Mouse (Mus musculus): ENCODE measurements at regions not wholly inside any gene's neighbourhood (a gene's known extent, or its start where the extent isn't known, plus 50 kb on each side); places are given as distances from the start of the nearest gene placed in this dataset.

DNA sequence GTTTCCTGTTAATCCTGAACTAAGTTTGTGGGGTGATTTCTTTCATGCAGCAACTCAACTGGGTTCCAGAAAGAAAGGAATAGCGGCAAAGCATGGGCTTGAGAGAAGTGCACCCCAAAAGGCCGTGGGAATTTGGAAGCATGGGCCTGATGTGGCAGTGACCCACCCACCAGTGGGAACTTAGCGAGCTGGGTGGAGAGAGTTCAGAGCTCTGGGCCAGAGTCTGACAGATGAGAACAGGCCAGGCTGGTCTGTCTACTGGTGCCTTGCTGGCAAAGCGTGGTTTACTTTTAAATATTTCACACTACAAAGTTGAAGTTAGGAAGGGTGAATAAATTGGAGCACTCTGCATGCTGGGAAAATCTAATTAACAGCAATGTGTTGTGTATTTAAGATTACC lies 235.2 kb downstream of the Kcnrg start:
- dilution Hi-C loops (cut with MboI; ENCODE audit: extremely low pct_ligation_motif_present, extremely low pct_unique_long_range_greater_than_20kb, low sequenced_read_pairs) = no loop called here
- Histone ChIP-seq H3K9me3 (replicated peaks; ENCODE audit: low read length) (peaks cover 12% of the 10 kb centered on the region), H3K79me2 (replicated peaks; ENCODE audit: control insufficient read depth, extremely low read depth, insufficient read depth, poor library complexity, severe bottlenecking) (no peaks in the 10 kb centered on the region), H3K4me3 (replicated peaks in 1 of 3; ENCODE audit: low read depth in 2 of 3, low read length in 2 of 3, poor library complexity in 1 of 3) (no peak overlapping the region), H3K27ac (ENCODE audit: insufficient read depth, low read depth) (no peak overlapping the region), H3K4me1 (ENCODE audit: control insufficient read depth in 1 of 2, insufficient read depth in 2 of 2) (no peaks in the 10 kb centered on the region), H3K27me3 (replicated peaks) (peaks cover 2% of the 10 kb centered on the region), H3K36me3 (replicated peaks in 1 of 2; ENCODE audit: control insufficient read depth in 1 of 2, insufficient read depth in 1 of 2, low read length in 1 of 2) (no peaks in the 10 kb centered on the region), H3K4me2 (ENCODE audit: insufficient read depth, low read depth, poor library complexity, severe bottlenecking) (no peak overlapping the region), H3K9ac (ENCODE audit: insufficient read depth, low read depth) (no peak overlapping the region)
- in situ Hi-C loops (cut with MboI; ENCODE audit: low pct_ligation_motif_present, low pct_unique_long_range_greater_than_20kb, low sequenced_read_pairs) = no loop called here
- no peak for TF ChIP-seq CHD2 (IDR thresholded peaks at IDR 0.05; ENCODE audit: low read length)
- TF ChIP-seq MAZ (IDR thresholded peaks at IDR 0.05; ENCODE audit: low read depth, low read length) = no peak
- no peak for TF ChIP-seq UBTF (IDR thresholded peaks at IDR 0.05; ENCODE audit: low read depth, low read length)
- TF ChIP-seq KAT2A (IDR thresholded peaks at IDR 0.05; ENCODE audit: insufficient replicate concordance, low read length) = no peak
- TF ChIP-seq ZMIZ1 (IDR thresholded peaks at IDR 0.05; ENCODE audit: low read depth, low read length) = no peak
- TF ChIP-seq SIN3A (IDR thresholded peaks at IDR 0.05; ENCODE audit: low read length) = no peak
- no peak for TF ChIP-seq PAX5 (IDR thresholded peaks at IDR 0.05; ENCODE audit: low read length)
- no peak for TF ChIP-seq ZKSCAN1 (IDR thresholded peaks at IDR 0.05; ENCODE audit: borderline replicate concordance, low read depth, low read length)
- TF ChIP-seq POLR2AphosphoS2 (IDR thresholded peaks at IDR 0.05; ENCODE audit: low read depth, low read length) = no peak
- no peak for TF ChIP-seq CTCF (conservative IDR thresholded peaks at IDR 0.05 in 1 of 2, IDR thresholded peaks at IDR 0.05 in 1 of 2; ENCODE audit: low read depth in 2 of 2, low read length in 2 of 2)
- no peak for DNase-seq (ENCODE audit: extremely low read depth)

DNA sequence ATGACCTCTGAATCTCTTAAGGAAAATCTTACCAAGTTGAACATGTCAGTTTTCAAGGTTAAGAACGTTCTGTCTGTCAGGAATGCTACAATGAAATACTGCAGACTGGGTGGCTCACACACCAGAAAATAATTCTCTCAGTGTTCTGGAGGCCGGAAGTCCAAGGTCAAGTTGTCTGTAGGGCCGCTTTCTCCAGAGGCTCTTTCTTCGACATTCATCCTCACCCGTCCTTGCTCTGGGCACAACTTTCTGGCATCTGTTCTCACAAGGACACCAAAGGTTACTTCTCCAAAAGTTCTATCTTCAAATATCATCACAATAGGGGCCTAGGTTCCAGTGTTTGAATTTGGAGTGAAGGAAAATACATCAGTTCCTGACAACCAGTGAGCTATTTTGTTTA lies 239.2 kb downstream of the Kcnrg start:
- Histone ChIP-seq H3K79me2 (replicated peaks; ENCODE audit: control insufficient read depth, extremely low read depth, insufficient read depth, poor library complexity, severe bottlenecking) (no peaks in the 10 kb centered on the region), H3K4me1 (ENCODE audit: control insufficient read depth in 1 of 2, insufficient read depth in 2 of 2) (no peaks in the 10 kb centered on the region), H3K36me3 (replicated peaks in 1 of 2; ENCODE audit: control insufficient read depth in 1 of 2, insufficient read depth in 1 of 2, low read length in 1 of 2) (no peaks in the 10 kb centered on the region), H3K9me3 (replicated peaks; ENCODE audit: low read length) (peaks cover under 1% of the 10 kb centered on the region), H3K27ac (ENCODE audit: insufficient read depth, low read depth) (no peak overlapping the region), H3K4me2 (ENCODE audit: insufficient read depth, low read depth, poor library complexity, severe bottlenecking) (no peak overlapping the region), H3K4me3 (replicated peaks in 1 of 3; ENCODE audit: low read depth in 2 of 3, low read length in 2 of 3, poor library complexity in 1 of 3) (no peak overlapping the region), H3K27me3 (replicated peaks) (no peaks in the 10 kb centered on the region), H3K9ac (ENCODE audit: insufficient read depth, low read depth) (no peak overlapping the region)
- in situ Hi-C loops (cut with MboI; ENCODE audit: low pct_ligation_motif_present, low pct_unique_long_range_greater_than_20kb, low sequenced_read_pairs) (no loop called here), dilution Hi-C loops (cut with MboI; ENCODE audit: extremely low pct_ligation_motif_present, extremely low pct_unique_long_range_greater_than_20kb, low sequenced_read_pairs) (no loop called here)
- TF ChIP-seq MXI1 (IDR thresholded peaks at IDR 0.05; ENCODE audit: low read depth, low read length) (no peak), ZMIZ1 (IDR thresholded peaks at IDR 0.05; ENCODE audit: low read depth, low read length) (no peak), USF1 (IDR thresholded peaks at IDR 0.05; ENCODE audit: low read depth, low read length) (no peak), CHD2 (IDR thresholded peaks at IDR 0.05; ENCODE audit: low read length) (no peak), ELF1 (IDR thresholded peaks at IDR 0.05; ENCODE audit: low read depth, low read length) (no peak), CHD1 (IDR thresholded peaks at IDR 0.05; ENCODE audit: low read depth, low read length) (no peak), TBP (conservative IDR thresholded peaks at IDR 0.05; ENCODE audit: low read depth, low read length) (no peak)
- DNase-seq (ENCODE audit: extremely low read depth) = no peak

DNA sequence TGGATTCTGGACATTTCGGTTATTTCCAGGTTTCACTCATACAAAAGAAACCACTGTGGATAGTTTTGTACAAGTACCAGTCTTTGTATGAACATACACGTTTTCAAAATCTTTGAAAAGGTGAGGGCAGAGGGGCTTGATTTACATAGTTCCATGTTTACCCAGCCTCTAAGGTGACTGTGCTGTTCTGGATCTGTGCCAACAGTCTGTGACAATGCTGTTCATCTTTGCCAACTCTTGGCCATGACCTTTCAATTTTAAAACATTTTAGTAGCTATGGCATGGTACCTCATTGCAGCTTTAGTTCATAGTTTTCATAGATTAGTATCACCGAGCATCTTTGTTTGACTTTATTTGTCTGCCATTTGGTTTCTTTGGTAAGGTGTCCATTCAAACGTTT lies 243.0 kb downstream of the Kcnrg start:
- H3K4me1 ChIP-seq (ENCODE audit: control insufficient read depth in 1 of 2, insufficient read depth in 2 of 2) = no peaks in the 10 kb centered on the region
- TF ChIP-seq IRF4 (IDR thresholded peaks at IDR 0.05; ENCODE audit: low read depth, low read length) (no peak), HCFC1 (IDR thresholded peaks at IDR 0.05; ENCODE audit: low read depth, low read length) (no peak)
- H3K9me3 ChIP-seq (replicated peaks; ENCODE audit: low read length) = no peaks in the 10 kb centered on the region
- no peak for DNase-seq (ENCODE audit: extremely low read depth)
- H3K36me3 ChIP-seq (replicated peaks in 1 of 2; ENCODE audit: control insufficient read depth in 1 of 2, insufficient read depth in 1 of 2, low read length in 1 of 2) = no peaks in the 10 kb centered on the region
- H3K4me3 ChIP-seq (replicated peaks in 1 of 3; ENCODE audit: low read depth in 2 of 3, low read length in 2 of 3, poor library complexity in 1 of 3) = no peak overlapping the region
- dilution Hi-C loops (cut with MboI; ENCODE audit: extremely low pct_ligation_motif_present, extremely low pct_unique_long_range_greater_than_20kb, low sequenced_read_pairs) (no loop called here), in situ Hi-C loops (cut with MboI; ENCODE audit: low pct_ligation_motif_present, low pct_unique_long_range_greater_than_20kb, low sequenced_read_pairs) (loop anchor here (25.0 kb wide), 1 partner anchor 612 kb away; the partner anchor contains the start of gene Gucy1b2)
- no peak overlapping the region for H3K27ac ChIP-seq (ENCODE audit: insufficient read depth, low read depth)
- H3K79me2 ChIP-seq (replicated peaks; ENCODE audit: control insufficient read depth, extremely low read depth, insufficient read depth, poor library complexity, severe bottlenecking) = no peaks in the 10 kb centered on the region
- no peaks in the 10 kb centered on the region for H3K27me3 ChIP-seq (replicated peaks)
- no peak overlapping the region for H3K9ac ChIP-seq (ENCODE audit: insufficient read depth, low read depth)
- no peak overlapping the region for H3K4me2 ChIP-seq (ENCODE audit: insufficient read depth, low read depth, poor library complexity, severe bottlenecking)

Data from CH12.LX (cell line).